Mouse (Mus musculus) erythroblast, embryonic 14.5 days (primary cell): ENCODE results near the gene Vps11.

Experiments used
- GATA1 ChIP-seq: IDR thresholded peaks from 2 replicates; pipeline ENCODE4 v1.6.1; 2012; ENCODE audit warnings: low read length, inconsistent platforms, mixed read lengths
- TAL1 ChIP-seq: IDR thresholded peaks from 3 replicates; pipeline ENCODE4 v1.6.1; 2012; ENCODE audit warnings: low read length, inconsistent platforms, mixed read lengths

GRCm38 (mm10) chr9:44378153-44378730 lies 16.8 kb upstream of the Vps11 start:
- TF ChIP-seq TAL1 (no peak), GATA1 (no peak)
